Mouse (Mus musculus) olfactory bulb, adult 2 months (tissue): ENCODE measurements around the gene Cnot2. TPM values are rescaled to one million over a fixed set of nuclear protein-coding genes. Genes with fewer than 3 reads are reported as not detected.

ENCODE experiments used
- H3K27ac ChIP-seq: fragments of 200-500 bp; 2 replicates; pipeline ENCODE4 v1.5.1; 2012; ENCODE audit warnings: low read depth, low read length; ENCODE audit not compliant: insufficient read depth
- H3K4me1 ChIP-seq: fragments of 200-500 bp; 2 replicates; pipeline ENCODE4 v1.6.1; 2012; ENCODE audit warnings: low read length; ENCODE audit not compliant: control insufficient read depth, insufficient read depth
- H3K4me3 ChIP-seq: fragments of 200-500 bp; 2 replicates; pipeline ENCODE4 v1.5.1; 2012; ENCODE audit warnings: mild to moderate bottlenecking, low read depth, low read length, moderate library complexity; ENCODE audit not compliant: insufficient read depth
- CTCF ChIP-seq: fragments of 200-500 bp; IDR thresholded peaks from 2 replicates; pipeline ENCODE4 v1.5.1; 2012; ENCODE audit warnings: low read depth, mild to moderate bottlenecking, low read length, moderate library complexity; ENCODE audit not compliant: insufficient read depth
- POLR2A ChIP-seq: fragments of 200-500 bp; IDR thresholded peaks from 2 replicates; pipeline ENCODE4 v1.6.1; 2012; ENCODE audit warnings: mild to moderate bottlenecking, low read depth, low read length, moderate library complexity; ENCODE audit not compliant: insufficient read depth
- WGBS: fragments of 180-500 bp; shearing (Covaris S2); methylation state at CpG from one replicate; pipeline ENCODE4 v1.1.7; 2018; 5-methylcytosine and 5-hydroxymethylcytosine counted together
- polyA plus RNA-seq: library from polyadenylated mRNA; stranded (reverse); fragments of >200 nt; gene quantifications from 2 replicates; pipeline ENCODE4 v1.2.4, GENCODE M21; 2012; ENCODE audit warnings: low replicate concordance; ENCODE audit not compliant: missing spikeins, insufficient read depth, insufficient read length

The Cnot2 gene
- polyA plus RNA-seq, 1 experiment: not detected

GRCm38 (mm10) chr10:116448166-116448565 is 133.1 kb downstream of the Cnot2 start:
- Histone ChIP-seq H3K27ac (no peak overlapping the region), H3K4me1 (peaks cover 6% of the 10 kb centered on the region), H3K4me3 (no peak overlapping the region)
- TF ChIP-seq POLR2A (no peak), CTCF (no peak)
- WGBS: 97% methylated on average over 12 of the region's 12 CpGs

DNA sequence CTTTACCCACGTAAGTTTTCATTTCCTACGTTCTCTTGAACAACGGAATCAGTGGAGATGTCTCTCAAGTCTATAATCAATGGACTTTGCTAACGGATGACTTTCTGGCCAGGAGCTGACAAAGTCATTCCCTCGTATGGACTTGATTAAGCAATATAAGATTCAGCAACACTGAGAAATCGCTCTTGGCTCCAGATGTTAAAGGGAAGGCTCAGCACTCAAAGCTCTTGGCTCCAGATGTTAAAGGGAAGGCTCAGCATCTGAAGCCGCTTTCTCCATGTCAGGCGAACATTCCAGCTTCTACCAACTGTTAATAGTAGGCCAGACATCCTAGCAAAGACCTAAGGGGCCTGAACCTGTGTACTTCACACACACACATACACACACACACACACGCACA is 134.1 kb downstream of the Cnot2 start:
- Histone ChIP-seq H3K27ac (no peak overlapping the region), H3K4me1 (peaks cover 6% of the 10 kb centered on the region), H3K4me3 (no peak overlapping the region)
- WGBS: 92% methylated on average over 9 of the region's 9 CpGs
- TF ChIP-seq CTCF: no peak
- no peak for TF ChIP-seq POLR2A

- WGBS: 91% methylated on average over 11 of the region's 12 CpGs
- TF ChIP-seq CTCF (no peak), POLR2A (no peak)
- Histone ChIP-seq H3K27ac (no peak overlapping the region), H3K4me3 (no peak overlapping the region), H3K4me1 (peaks cover 6% of the 10 kb centered on the region)
Observed at GRCm38 (mm10) chr10:116446040-116446439, 135.3 kb downstream of the Cnot2 start.

DNA sequence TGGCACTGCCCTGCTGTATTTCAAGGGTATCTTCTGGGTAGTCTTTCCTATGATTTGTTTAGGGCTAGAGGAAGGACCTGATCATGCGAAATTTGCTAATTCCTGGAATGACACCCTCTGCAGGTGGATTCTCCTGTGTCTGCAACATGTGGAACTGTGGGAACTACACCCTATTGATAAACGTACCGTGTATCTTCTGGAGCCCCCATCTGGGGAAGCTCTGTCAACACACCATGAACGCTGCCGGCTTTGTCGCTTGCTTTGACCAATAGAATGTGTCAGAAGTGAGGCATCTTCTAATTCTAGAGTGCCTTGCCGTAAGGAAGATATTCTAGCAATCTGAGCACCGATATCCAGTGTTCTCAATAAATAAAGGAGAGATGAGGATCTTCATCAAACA is 136.5 kb downstream of the Cnot2 start:
- 95% methylated on average over 8 of the region's 8 CpGs for WGBS
- TF ChIP-seq POLR2A (no peak), CTCF (no peak)
- no peak overlapping the region for H3K27ac ChIP-seq

GRCm38 (mm10) chr10:116444371-116444770 is 136.9 kb downstream of the Cnot2 start:
- H3K4me3 ChIP-seq: no peak overlapping the region
- TF ChIP-seq POLR2A (no peak), CTCF (no peak)
- no peaks in the 10 kb centered on the region for H3K4me1 ChIP-seq
- 94% methylated on average over 10 of the region's 10 CpGs for WGBS
- H3K27ac ChIP-seq: no peak overlapping the region

More for the DNA sequence above, 136.5 kb downstream of the Cnot2 start:
- Histone ChIP-seq H3K4me3 (no peak overlapping the region), H3K4me1 (no peaks in the 10 kb centered on the region)

DNA sequence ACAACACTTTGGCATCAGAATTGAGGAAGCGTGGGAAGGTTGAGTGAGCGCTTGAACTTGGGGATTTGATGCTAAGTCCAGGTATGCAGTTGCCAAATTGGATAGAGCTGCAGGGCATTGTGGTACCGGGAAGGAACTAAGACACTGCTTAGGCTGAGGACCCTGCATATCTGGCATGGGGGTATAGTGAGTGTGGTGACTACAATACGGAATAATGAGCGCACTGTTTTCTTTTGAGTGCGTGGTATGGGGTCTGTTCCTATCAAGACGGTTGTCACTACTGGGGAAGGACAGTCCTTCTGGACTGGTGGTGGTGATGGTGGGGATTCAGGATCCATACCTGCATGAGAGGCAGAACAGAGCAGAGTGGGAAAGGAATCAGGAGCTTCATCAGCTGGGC is 140.4 kb downstream of the Cnot2 start:
- 94% methylated on average over 7 of the region's 7 CpGs for WGBS
- Histone ChIP-seq H3K4me1 (no peaks in the 10 kb centered on the region), H3K4me3 (no peak overlapping the region), H3K27ac (no peak overlapping the region)
- no peak for TF ChIP-seq CTCF
- no peak for TF ChIP-seq POLR2A

DNA sequence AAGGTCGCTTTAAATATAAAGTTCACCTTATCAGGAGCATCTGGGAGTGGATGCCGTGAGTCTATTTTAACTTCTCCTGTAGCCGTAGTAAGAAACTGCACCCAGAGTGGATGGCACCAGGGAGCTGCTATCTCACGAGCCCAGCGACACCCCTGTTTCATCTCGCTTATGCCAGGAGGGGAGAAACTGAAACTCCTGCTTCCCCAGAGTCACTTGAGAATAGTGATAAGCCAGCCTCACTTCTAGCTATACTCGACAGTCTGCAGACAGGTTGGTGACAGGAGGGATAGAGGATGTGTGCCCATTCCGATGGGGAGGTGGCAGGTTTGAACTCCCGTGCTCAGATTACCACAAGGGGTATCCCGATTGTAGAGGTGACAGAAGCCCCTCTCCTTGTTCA is 141.2 kb downstream of the Cnot2 start:
- H3K4me1 ChIP-seq: no peaks in the 10 kb centered on the region
- 79% methylated on average over 10 of the region's 10 CpGs for WGBS
- no peak overlapping the region for H3K27ac ChIP-seq
- no peak overlapping the region for H3K4me3 ChIP-seq
- no peak for TF ChIP-seq POLR2A
- no peak for TF ChIP-seq CTCF

DNA sequence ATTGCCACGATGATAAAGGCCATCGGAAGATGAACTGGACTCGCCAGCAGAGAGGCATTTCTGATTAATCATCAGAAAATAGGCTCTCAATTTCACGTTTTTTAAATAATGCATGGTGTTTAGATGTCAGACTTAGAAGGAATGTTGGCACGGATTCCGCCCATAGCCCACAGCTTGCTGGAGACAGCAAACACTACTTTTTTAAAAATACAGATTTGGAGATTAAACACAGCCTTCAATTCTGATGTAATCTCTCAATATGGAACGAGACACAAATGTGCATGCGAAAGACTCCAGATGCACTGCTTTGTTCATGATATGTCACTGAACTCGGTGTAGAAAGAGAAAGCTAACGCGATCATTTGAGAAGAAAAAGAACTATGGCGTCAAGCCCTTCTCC is 145.9 kb downstream of the Cnot2 start:
- H3K4me3 ChIP-seq: no peak overlapping the region
- no peak overlapping the region for H3K27ac ChIP-seq
- no peaks in the 10 kb centered on the region for H3K4me1 ChIP-seq
- WGBS: 68% methylated on average over 12 of the region's 12 CpGs
- no peak for TF ChIP-seq CTCF
- no peak for TF ChIP-seq POLR2A

Other genes with a start within 250 kb of the Cnot2 start
- not detected in 2 replicates for gene Kcnmb4, start 107.6 kb downstream of the Cnot2 start, polyA plus RNA-seq